Mouse (Mus musculus) thymus, adult 2 months (tissue): ENCODE results near the gene Glod4. TPM values are rescaled to one million over a fixed set of nuclear protein-coding genes. Genes with fewer than 3 reads are reported as not detected.
A peak's percentile ranks its signal among the peaks of the same experiment; 100 is the strongest.

Source experiments
- DNase-seq: peaks from one replicate; pipeline ENCODE4 v3.0.0; 2021
- H3K27ac ChIP-seq: fragments of 200-500 bp; 2 replicates; pipeline ENCODE4 v1.5.1; 2012; ENCODE audit warnings: low read length, control low read depth; ENCODE audit not compliant: control insufficient read depth, insufficient read depth
- H3K27me3 ChIP-seq: fragments of 200-500 bp; 2 replicates; pipeline ENCODE4 v1.6.1; 2012; ENCODE audit warnings: mild to moderate bottlenecking, low read length, moderate library complexity, mixed read lengths; ENCODE audit not compliant: control insufficient read depth, insufficient read depth
- H3K36me3 ChIP-seq: fragments of 200-500 bp; 2 replicates; pipeline ENCODE4 v1.6.1; 2012; ENCODE audit warnings: mild to moderate bottlenecking, low read length, moderate library complexity; ENCODE audit not compliant: control insufficient read depth, insufficient read depth
- H3K4me1 ChIP-seq: fragments of 200-500 bp; replicated peaks from 2 replicates; pipeline ENCODE4 v1.6.1; 2012; ENCODE audit warnings: low read length; ENCODE audit not compliant: control insufficient read depth, insufficient read depth
- H3K4me3 ChIP-seq: fragments of 200-500 bp; 2 replicates; pipeline ENCODE4 v1.5.1; 2012; ENCODE audit warnings: mild to moderate bottlenecking, low read length, control low read depth, moderate library complexity; ENCODE audit not compliant: control insufficient read depth, insufficient read depth
- CTCF ChIP-seq: fragments of 200-500 bp; IDR thresholded peaks from 2 replicates; pipeline ENCODE4 v1.5.1; 2012; ENCODE audit warnings: mild to moderate bottlenecking, control low read depth, low read length, moderate library complexity, borderline replicate concordance; ENCODE audit not compliant: control insufficient read depth, poor library complexity, insufficient read depth; ENCODE audit errors: extremely low read depth
- POLR2A ChIP-seq: fragments of 200-500 bp; IDR thresholded peaks from 2 replicates; pipeline ENCODE4 v1.6.1; 2012; ENCODE audit warnings: mild to moderate bottlenecking, low read length, control low read depth, moderate library complexity; ENCODE audit not compliant: control insufficient read depth, poor library complexity, insufficient read depth; ENCODE audit errors: extremely low read depth
- WGBS: fragments of 180-500 bp; shearing (Covaris S2); methylation state at CpG from one replicate; pipeline ENCODE4 v1.1.7; 2018; 5-methylcytosine and 5-hydroxymethylcytosine counted together
- polyA plus RNA-seq: library from polyadenylated mRNA; depleted of rRNA; stranded (reverse); fragments of >200 nt; gene quantifications from 2 replicates; pipeline ENCODE4 v1.2.3, GENCODE M21; 2012

Glod4 gene
- polyA plus RNA-seq, 1 experiment, result 6.6 TPM

- no peak overlapping the region for H3K4me3 ChIP-seq
- 0 out of 2 replicates have a peak, but pooled peaks cover under 1% of the 10 kb centered on the region for H3K36me3 ChIP-seq
- peak; percentile 10 for DNase-seq
Measured at GRCm38 (mm10) chr11:76153236-76153951, 90.1 kb downstream of the Glod4 start.

GRCm38 (mm10) chr11:76150980-76151379, 92.5 kb downstream of the Glod4 start:
- no peak for TF ChIP-seq POLR2A
- TF ChIP-seq CTCF, result no peak
- WGBS, result 33% methylated on average over 4 of the region's 4 CpGs
- Histone ChIP-seq H3K27ac (no peak overlapping the region), H3K4me3 (no peak overlapping the region), H3K36me3 (no peaks in the 10 kb centered on the region), H3K27me3 (no peaks in the 10 kb centered on the region), H3K4me1 (0 out of 2 replicates have a peak, but pooled peaks cover 2% of the 10 kb centered on the region)
- DNase-seq, result no peak

More at GRCm38 (mm10) chr11:76153236-76153951, 90.1 kb downstream of the Glod4 start:
- Histone ChIP-seq H3K4me1 (0 out of 2 replicates have a peak, but pooled peaks cover 2% of the 10 kb centered on the region), H3K27ac (no peak overlapping the region), H3K27me3 (no peaks in the 10 kb centered on the region)
- TF ChIP-seq POLR2A (no peak), CTCF (no peak)
- WGBS, result 52% methylated on average over 5 of the region's 5 CpGs

GRCm38 (mm10) chr11:76148055-76149008, 95.2 kb downstream of the Glod4 start:
- Histone ChIP-seq H3K36me3 (no peaks in the 10 kb centered on the region), H3K4me1 (no peaks in the 10 kb centered on the region), H3K27ac (no peak overlapping the region), H3K4me3 (no peak overlapping the region), H3K27me3 (no peaks in the 10 kb centered on the region)
- no peak for DNase-seq
- TF ChIP-seq POLR2A (no peak), CTCF (no peak)
- WGBS, result 92% methylated on average over 8 of the region's 8 CpGs

GRCm38 (mm10) chr11:76146187-76147010, 97.1 kb downstream of the Glod4 start:
- WGBS, result 96% methylated on average over 8 of the region's 8 CpGs
- TF ChIP-seq POLR2A, result no peak
- no peak for TF ChIP-seq CTCF
- DNase-seq, result no peak
- no peaks in the 10 kb centered on the region for H3K27me3 ChIP-seq
- H3K27ac ChIP-seq, result no peak overlapping the region
- no peaks in the 10 kb centered on the region for H3K36me3 ChIP-seq
- H3K4me1 ChIP-seq, result no peaks in the 10 kb centered on the region
- H3K4me3 ChIP-seq, result no peak overlapping the region

- H3K27ac ChIP-seq, result no peak overlapping the region
- TF ChIP-seq CTCF (no peak), POLR2A (no peak)
- no peaks in the 10 kb centered on the region for H3K4me1 ChIP-seq
- no peaks in the 10 kb centered on the region for H3K36me3 ChIP-seq
- 100% methylated on average over 1 of the region's 1 CpGs for WGBS
- no peaks in the 10 kb centered on the region for H3K27me3 ChIP-seq
- no peak for DNase-seq
- H3K4me3 ChIP-seq, result no peak overlapping the region
Measured at GRCm38 (mm10) chr11:76145169-76145568, 98.4 kb downstream of the Glod4 start.

GRCm38 (mm10) chr11:76144386-76144785, 99.1 kb downstream of the Glod4 start:
- TF ChIP-seq CTCF (no peak), POLR2A (no peak)
- Histone ChIP-seq H3K27me3 (no peaks in the 10 kb centered on the region), H3K4me1 (no peaks in the 10 kb centered on the region), H3K36me3 (no peaks in the 10 kb centered on the region), H3K4me3 (no peak overlapping the region), H3K27ac (no peak overlapping the region)
- no peak for DNase-seq
- WGBS, result 97% methylated on average over 8 of the region's 8 CpGs
